Mouse (Mus musculus) mesoderm, embryonic 11.5 days (tissue): Measurements from ENCODE around the gene Eme1.

Experiments
- DNase-seq: peaks from one replicate; pipeline ENCODE4 v3.0.0-alpha.2; 2012; ENCODE audit warnings: low read depth, low spot score

The Eme1 gene

DNA sequence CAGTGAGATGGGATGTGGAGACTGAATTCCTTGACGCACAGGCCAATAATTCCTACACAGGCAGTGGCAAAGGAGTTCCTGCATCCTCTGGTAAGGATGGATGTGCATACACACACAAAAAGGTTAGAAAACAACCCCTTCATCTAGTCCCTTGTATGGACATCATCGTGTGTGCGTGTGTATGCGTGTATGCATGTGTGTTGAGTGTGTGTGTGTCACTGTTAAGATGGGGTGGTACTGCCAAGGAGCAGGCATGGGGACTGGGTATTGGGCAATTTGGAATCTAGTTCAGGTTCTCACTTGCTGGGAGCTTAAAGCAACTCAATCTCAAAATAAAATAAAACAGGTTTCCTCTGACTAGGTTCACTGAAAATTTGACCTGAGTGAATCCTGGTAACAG, 7.3 kb downstream of the Eme1 start:
- DNase-seq: no peak

DNA sequence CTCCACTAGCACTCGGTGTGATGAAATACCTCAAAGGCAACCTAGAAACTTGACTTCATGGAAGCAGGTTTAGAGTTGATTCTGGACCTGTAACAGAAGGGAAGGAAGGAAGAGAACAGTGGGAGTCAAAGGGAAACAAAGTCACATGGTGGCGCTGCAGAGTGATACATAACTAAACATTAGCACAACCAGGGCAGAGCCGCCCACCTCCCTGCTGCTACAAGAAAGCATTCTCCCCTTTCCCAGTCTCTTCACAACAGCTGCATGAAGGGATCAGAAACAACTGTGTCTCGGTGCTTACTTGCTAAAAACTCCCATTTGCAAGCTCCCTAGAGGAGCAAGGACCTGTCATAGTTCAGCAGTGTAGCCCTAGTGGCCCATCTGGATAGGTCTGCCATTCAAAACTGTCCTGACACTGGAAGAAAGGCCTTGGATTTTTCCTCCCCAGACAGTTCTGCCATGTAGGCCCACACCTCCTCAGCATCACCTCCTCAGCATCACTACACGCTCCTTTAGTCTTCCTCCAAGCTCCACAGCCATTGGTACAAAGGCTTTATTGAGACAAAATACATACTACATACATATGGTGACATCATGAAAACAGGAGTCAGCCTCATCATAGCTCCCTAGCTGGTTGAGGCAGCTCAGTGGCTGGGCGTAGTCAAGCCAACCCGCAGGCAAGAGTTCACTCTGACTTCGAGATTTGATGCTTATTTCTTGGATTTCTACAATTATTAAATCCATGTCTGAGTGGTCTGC, 9.1 kb downstream of the Eme1 start:
- no peak for DNase-seq

DNA sequence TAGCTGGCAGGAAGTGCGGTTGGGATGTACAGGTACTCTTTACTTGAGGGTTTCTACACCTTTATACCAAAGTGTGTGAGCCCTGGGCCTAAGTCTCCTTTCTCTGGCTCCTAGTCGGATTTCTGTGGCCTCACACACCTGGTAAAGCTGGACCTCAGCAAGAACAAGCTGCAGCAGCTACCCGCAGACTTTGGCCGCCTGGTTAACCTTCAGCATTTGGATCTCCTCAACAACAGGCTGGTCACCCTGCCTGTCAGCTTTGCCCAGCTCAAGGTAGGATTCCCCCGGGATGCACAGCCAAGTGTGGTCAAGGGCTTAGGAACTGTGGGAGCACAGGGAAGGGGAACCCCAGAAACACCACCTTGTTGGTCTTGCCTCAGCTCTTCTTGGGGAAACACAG, 19.3 kb downstream of the Eme1 start:
- DNase-seq: no peak

DNA sequence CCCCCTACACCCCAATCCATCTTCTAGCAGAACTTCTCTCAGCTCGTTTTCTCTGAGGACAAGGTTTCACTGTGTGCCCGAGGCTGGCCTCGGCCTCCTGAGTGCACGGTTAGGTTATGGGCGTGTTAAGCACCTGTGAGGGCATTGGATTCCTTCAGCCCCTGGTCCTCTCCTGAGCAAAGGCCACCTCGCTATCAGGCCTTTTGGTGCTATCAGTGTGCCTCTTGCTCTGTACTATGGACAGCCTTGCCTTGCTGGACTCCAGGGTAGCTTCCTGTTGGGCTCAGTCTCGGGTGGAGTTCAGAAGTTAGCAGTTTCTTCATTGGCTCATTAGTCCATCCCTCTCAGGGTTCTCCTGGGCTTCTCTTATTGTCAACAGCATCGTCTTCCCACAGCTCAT, 20.8 kb downstream of the Eme1 start:
- no peak for DNase-seq

DNA sequence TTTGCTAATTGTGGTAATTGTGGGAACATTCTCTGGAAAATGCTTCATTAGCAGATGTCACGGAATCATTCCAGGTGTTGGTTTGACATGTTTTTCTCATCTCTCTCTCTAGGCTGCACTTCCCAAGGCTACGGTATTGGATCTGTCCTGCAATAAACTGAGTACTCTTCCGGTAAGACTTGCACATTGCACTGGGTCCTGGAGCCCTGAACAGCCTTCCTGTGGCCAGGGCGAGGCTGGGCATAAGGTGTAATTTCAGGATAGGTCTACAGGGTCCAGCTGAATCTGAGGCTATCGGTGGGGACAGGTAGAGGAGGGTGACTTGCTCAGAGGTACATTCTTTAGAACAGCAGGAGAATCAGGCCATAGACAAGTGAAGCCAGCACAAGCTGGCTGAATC, 21.8 kb downstream of the Eme1 start:
- DNase-seq: no peak

DNA sequence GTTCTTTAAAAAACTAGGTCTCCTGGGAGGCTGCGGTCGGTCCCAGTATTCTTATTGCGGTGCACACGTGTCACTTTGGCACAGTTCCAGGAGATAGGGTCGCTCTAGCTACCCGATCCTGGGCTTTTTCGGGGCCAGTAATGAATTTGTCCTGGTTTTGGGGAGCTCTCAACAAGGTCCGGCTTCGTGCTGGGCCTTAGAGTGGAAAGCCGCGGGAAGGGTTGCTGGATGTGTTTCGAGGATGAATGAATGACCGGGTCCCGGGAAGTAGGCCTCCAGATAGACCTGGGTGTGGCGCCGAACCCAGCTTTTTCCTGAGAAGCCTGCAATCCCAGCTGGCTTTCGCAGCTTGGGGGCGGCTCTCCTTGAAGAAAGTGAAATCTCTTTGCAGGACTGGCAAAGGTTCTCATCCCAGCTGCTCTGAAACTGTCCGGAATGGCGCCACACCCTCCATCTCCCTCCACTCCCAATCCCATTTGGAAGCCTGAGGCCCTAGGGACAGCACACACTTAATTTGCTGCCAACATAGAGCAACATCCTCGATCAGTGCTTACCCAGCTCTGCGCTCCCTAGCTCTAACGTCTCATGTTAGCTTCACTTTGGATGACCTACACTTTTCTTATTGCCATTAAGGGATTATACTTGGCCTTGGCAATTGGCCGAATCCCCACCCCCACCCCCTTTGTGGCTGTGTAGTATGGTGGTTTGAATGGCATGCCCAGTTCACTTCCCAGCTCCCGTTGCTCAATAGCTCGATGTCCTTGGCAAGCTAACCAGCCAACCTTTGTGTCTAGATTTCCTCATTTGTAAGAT, 23.4 kb downstream of the Eme1 start:
- DNase-seq: peak; percentile 24

DNA sequence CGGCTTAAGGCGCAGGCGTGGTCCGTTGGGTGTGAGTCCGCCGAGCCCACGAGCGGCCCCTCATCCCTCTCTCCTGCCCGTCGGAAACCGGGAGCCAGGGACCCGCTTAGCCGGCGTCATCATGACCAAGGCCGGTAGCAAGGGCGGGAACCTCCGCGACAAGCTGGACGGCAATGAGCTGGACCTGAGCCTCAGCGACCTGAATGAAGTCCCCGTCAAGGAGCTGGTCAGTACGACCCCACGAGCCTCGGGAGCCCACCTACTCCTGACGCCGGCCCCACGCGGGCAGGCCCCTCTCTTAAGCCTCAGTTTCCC, 23.9 kb downstream of the Eme1 start:
- no peak for DNase-seq

DNA sequence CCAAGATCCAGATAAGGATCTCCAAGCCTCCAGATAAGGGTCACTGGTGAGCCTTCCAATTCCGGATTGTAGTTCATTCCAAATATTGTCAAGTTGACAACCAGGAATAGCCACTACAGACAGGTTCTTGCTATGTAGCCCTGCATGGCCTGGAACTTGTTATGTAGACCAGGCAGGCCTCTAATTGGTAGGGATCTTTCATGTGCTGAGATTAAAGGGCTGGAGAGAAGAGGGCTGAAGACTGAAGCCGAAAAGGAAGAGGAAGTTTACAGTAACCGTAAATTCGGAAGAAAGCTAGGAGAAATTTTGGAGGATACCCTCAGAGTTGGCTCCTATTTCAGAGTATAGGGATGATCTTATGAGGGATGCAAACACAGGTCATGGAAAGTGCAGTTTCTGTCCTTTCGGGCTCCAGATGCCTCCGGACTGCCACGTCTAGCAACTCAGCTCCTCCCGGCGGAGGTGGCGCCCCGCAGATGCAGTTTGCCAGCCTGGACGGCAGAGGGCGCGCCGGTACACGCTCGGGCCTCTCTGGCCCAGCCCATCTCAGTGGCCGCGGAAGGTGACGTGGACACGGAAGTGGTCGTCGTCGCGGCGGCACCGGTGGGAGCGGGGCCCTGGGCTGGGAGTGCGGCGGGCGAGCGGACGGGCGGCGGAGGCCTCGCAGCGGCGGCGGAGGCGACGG, 24.4 kb downstream of the Eme1 start, which contains the start of gene Lrrc59:
Gene Lrrc59 (plus strand): TSS at position 569 of the 685 bp plus-strand sequence.
- peak; percentile 93 for DNase-seq

DNA sequence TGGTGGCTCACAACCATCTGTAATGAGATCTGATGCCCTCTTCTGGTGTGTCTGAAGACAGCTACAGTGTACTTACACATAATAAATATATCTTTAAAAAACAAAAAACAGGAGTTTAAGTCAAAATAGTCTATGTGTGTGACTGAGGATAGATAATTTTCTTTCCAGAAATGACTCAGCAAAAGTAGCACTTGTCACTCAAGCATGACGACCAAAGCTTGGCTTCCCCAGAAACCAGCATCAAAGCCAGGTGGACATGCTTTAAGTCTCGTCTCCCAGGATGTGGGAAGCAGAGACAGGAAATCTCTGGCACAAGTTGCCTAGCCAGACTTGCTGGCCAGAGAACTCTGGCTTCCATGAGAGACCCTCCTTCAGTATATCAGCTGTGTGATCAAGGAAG, 31.6 kb downstream of the Eme1 start:
- DNase-seq: no peak

DNA sequence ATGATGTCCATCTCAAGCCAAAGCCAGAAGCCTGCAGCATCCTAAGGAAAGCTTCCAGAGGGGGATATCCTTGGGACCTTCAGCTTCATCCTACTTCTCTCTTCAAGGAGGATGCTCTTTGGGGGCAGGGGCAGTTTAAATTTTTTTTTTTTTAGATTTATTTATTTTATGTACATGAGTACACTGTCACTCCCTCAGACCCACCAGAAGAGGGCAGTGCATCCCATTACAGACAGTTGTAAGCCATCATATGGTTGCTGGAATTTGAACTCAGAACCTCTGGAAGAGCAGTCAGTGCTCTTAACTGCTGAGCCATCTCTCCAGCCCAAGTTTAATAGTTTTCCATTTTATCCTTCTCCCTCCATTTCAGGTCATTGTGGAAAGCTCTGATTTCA, 32.3 kb downstream of the Eme1 start:
- no peak for DNase-seq

DNA sequence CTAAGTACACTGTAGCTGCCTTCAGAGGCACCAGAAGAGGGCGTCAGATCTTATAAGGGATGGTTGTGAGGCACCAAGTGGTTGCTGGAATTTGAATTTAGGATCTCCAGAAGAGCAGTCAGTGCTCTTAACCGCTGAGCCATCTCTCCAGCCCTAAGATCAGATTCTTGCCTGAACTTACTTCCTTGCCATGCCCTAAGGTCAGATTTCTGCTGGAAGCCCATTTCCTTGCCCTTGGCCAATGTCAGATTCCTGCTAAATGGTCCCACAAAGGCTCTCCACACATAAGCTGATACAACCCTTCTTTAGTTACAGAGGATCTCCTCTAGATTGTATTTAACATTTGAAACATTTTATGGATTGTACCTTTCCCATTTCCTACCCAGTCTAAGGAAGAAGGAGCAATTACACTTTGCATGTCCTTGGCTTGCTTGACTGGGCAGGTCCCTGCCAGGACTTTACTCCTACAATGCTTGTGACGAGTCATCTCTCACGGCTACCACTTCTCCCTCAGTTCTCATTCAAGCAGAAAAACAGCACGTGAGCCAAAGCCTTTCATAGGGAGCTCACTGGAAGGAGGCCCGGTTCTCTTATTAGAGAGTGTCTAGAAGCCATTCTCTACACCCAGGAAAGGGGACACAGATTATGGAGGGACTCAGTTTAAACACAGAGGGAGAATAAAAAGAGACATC, 32.9 kb downstream of the Eme1 start:
- no peak for DNase-seq

DNA sequence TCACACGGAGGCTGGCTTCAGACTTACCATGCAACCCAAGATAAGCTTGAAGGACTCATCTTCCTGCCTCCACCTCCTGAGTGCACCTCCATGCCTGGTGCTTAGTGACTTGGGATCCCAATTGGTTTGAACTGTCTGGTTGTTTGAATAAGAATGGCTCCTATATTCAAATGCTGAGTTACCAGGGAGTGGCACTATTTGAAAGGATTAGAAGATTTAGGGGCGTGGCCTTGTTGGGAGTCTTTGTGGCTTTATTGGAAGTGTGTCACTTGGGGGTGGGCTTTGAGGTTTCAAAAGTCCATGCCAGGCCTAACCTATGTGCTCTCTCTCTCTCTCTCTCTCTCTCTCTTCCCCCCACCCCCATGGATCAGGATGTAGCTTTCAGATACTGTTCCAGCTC, 36.1 kb downstream of the Eme1 start:
- DNase-seq: no peak

DNA sequence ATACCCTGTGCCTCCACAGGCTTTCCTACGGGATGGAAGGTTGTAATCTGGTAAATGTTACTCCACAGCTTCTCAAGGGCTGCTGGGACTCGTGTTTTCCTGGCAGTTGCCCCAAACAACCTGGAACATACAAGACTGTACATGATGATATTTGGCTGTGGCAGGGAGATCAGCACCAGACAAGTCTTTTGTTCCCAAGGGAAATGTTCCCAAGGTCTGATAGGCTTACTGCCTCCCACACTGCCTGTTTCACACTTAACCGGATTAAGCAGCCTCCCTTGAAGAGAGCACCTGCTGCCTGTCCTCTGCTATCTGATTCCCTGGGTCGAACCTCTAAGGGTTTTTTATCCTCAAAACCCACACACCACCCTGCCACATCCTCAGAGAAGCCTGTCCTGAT, 38.3 kb downstream of the Eme1 start:
- DNase-seq: no peak

DNA sequence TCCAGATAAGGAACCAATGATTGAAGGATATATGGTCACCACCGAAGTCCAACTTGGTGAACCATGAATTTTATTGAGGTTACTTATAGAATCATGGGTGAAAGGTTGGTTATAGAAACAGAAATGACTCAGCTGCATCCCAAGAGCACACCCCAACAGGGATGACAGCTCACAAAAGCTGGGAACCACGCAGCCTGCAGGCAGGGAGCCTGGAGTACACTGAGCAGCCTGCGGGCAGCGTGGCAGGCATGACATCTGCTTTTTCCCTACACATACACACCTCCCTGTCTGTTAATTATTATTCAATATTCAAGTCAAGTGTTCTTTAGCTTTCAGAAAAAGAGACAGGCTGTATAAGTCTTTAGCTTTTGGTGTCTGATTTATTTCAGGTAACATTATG, 39.2 kb downstream of the Eme1 start:
- DNase-seq: no peak

DNA sequence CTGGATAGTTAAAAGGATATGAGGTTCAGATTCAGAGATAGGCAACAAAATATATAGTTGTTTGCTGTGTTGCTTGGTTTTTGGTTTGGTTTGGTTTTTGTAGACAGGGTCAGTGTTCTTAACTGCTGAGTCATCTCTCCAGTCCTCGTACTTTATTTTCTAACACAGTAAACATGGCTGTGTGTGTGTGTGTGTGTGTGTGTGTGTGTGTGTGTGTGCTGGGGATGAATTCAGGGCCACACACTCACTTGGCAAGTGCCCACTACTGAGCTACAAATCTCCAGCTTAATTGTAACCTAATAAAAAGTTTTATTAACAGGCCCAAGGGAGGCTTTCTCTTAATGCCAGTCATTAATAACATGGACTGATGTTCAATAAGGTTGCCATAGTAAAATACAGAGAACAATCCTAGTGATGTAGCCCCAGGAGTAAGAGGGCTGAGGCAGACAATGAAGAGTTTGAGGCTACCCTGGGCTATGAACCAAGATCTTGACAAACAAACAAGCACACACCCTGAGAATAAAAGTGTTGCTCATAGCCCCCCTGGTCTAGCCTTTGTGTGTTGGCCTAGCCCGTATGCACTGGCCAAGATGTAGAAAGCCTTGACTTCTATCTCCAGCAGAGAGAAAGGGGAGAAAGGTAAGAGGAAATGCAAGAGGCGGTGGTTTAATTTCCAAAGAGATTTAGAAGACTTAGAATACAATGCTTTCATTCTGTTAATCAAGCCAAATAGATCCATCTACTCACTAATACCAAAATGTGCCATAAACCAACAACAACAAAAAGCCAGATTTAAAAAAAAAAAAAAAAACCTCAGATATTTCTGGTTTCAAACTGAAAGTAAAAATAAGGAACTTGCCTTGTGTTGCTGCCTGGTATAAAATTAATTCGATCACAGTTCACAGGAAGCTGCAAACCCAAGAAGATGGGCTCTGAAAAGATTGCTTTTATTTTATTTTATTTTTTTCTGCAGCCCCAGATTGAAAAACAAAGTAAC, 42.7 kb downstream of the Eme1 start:
- DNase-seq: no peak

DNA sequence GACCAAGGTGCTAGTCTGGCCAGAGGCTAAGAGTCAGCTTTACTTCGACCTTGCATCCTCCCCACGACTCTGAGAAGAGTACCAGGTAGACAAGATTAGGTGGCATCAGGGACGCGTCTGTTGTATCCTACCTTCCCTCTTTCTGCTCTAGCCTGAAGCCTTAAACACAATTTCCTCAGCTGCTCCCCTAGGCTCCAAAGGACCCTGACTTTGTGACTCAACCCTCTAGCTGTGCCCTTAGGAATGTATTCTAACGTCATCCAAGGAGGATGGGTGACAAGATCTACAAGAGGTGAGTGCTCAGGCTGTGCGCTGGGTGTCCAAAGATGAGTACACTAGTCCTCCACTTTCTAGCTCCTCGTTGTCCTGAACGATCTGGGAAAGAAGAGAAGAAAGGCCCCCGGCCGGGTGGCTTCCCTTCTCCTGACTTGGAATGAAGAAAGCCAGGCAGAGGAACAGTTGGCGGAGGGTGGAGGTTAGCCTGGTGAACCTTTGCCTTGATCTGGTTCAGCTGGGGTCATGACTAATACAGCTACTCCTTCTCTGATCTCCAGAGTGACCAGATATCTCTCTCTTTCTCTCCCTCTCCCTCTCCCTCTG, 51.3 kb downstream of the Eme1 start:
- no peak for DNase-seq

DNA sequence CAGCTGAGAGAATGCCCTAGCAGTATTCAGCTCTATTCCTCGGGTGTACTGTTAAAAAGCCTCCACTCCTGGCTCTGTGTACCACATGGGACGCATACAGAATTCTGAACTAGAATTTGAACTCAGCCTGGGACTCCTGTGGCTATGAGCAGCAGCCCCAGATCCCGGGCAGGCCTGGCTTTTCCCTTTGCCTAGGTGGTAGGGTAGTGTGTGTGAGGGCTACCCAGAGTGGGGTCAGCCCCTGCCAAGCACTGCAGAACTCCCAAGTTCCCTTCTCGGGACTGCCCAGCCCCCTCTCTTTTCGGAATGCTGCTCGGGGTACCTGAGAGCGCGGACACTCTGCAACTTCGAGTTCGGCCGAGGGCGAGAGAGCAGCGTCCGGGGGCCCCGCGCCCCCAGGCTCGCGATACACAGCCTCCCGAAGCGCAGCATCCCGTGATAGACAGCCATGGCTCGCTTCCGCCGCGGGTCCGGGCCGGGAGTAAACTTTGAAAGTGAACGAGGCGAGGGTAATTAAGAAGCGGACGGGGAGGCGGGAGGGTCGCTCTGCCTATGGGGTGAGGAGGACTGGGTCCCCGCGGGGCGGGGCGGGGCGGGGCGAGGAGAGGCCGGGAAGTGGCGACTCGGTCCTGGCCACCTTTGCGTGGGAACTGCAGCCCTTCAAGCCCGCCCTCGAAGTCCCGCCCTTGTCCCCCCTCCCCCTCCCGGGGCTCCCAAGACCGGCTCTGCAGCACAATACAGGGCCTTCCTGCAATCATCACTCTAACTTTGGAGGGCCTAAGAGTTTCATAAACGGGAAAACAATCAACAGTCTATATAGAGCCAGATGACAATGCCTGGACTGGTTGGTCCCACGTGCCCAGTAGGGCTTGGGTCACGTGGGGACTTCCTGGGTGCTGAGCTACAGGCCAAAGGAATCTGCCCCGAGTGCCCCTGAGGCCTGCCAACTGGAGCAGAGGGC, 52.2 kb downstream of the Eme1 start, which contains the start of gene Acsf2:
Gene Acsf2 (minus strand): TSS at position 551 of the 961 bp plus-strand sequence.
- peak; percentile 83 for DNase-seq

DNA sequence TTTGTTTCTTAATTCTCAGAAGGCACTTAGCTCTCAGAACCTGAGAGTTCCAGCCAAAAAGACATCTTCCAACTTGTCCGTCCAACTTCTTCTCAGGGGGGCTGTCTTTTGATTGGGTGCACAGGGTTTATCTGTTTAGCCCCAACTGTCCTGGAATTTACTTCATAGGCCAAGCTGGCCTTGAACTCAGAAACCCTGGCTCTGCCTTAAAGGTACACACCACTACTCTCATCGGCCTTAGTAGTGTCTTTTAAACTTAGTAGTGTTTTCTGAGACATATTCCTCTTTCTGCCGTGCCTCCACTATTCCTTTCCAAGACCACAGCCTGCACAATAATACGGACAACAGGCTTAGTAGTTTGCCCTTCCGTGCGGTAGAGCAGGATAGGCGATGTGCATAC, 53.3 kb downstream of the Eme1 start:
- DNase-seq: no peak

DNA sequence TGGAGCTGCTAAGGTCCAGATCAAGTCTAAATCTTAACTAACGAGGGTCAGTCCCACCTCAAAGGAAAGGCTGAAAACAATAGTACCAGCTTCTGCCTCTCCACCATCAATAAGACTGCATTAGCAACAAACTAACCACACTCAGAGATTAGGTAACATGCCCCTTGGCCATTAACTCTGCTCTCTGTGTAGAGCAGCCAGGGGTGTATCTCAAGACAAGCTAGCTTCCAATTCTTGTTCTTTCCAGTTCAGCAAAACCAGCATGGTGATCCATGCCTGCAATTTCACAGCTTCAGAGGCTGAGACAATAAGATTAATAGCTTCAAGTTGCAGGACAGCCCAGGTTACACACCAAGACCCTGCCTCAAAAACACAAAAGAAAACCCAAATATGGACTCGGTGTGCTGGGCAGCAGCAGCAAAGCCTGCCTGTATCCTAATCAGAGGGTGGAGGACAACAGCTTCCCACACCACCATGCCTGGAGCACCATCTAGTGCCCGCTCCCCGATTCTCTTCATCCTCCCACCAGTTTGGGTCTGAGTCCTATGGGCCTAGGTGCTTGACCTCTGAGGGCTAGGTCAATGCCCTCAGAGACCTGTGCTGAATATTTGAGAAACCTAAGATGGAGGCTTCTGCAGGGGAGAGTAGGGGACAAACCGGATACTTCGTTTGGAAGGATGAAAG, 55.2 kb downstream of the Eme1 start:
- DNase-seq: no peak
